In the genomic region with DNA sequence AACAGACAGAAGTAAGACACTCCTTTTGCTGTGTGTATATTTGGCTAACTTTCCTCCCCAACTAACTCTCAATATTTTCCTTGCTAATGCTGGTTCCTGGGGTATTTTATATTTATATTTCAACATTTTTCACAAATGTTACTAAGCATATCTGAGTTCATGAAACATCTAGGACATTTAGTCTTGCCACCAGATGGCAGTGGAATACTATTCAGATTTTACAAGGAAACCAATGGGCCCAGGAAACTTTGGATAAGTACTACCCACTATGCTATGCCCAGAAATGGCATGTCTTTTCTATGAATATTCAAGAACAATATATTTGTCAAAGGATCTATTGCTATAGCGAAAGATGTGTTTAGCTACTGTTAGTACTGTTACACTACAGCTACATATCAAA, we compare ENCODE assay signal across 12 mouse cellular contexts.
A peak's percentile ranks its signal among the peaks of the same experiment; 100 is the strongest.
DNase-seq lines count a peak whose midpoint lies in the region; ATAC-seq and TF ChIP-seq lines count a peak whose summit lies in the region.
"Had no signal": no experiment of that assay in that cellular context is flagged by ENCODE, and none has a peak within 500 bp of the region (broad histone marks: within the 10 kb centered on the region; RNA-seq: fewer than 3 reads in every experiment).

No protein-coding gene starts in this region.

- no peak for ATAC-seq in lung, embryonic 14.5 days (ENCODE audit: insufficient read depth)
- ATAC-seq in hindbrain, embryonic 13.5 days (ENCODE audit: low FRiP score), result no peak

- intact Hi-C loops in heart, adult 2 months (cut with DNase I), result loop anchor here (5.0 kb wide), 1 partner anchor 380 kb away; no protein-coding TSS in a partner anchor

- H3K4me3 ChIP-seq in heart, adult 2 months, result no peak overlapping the region
- no peak overlapping the region for H3K4me3 ChIP-seq in lung, embryonic 14.5 days (ENCODE audit: low read depth, low read length)
- no peak overlapping the region for H3K4me3 ChIP-seq in hindbrain, embryonic 13.5 days
- H3K4me3 ChIP-seq: myocyte had no signal

- no peak overlapping the region for H3K27ac ChIP-seq in heart, adult 2 months
- no peak overlapping the region for H3K27ac ChIP-seq in lung, embryonic 14.5 days (ENCODE audit: low read depth)
- no peak overlapping the region for H3K27ac ChIP-seq in hindbrain, embryonic 13.5 days

- H3K9me3 ChIP-seq in lung, embryonic 14.5 days (ENCODE audit: low read depth, low read length), result no peaks in the 10 kb centered on the region
- H3K9me3 ChIP-seq in hindbrain, embryonic 13.5 days, result no peaks in the 10 kb centered on the region
- H3K9me3 ChIP-seq: G1E had no signal

- no peak for TF ChIP-seq POLR2A in heart, adult 2 months (IDR thresholded peaks at IDR 0.05; ENCODE audit: insufficient read depth, low read depth, low read length)

- H3K36me3 ChIP-seq in heart, adult 2 months (ENCODE audit: control insufficient read depth, insufficient read depth, low read length), result no peaks in the 10 kb centered on the region
- H3K36me3 ChIP-seq in lung, embryonic 14.5 days (ENCODE audit: insufficient read depth), result no peaks in the 10 kb centered on the region
- H3K36me3 ChIP-seq in hindbrain, embryonic 13.5 days, result no peaks in the 10 kb centered on the region
- H3K36me3 ChIP-seq: G1E had no signal

- H3K79me2 ChIP-seq in heart, adult 2 months (replicated peaks; ENCODE audit: control insufficient read depth, insufficient read depth, low read length), result no peaks in the 10 kb centered on the region

- peak; percentile 47 for TF ChIP-seq CTCF in heart, adult 2 months (IDR thresholded peaks at IDR 0.05)
- peak; percentile 49 for TF ChIP-seq CTCF in lung, embryonic 14.5 days (IDR thresholded peaks at IDR 0.05; ENCODE audit: low read depth)

- H3K4me2 ChIP-seq in lung, embryonic 14.5 days, result no peak overlapping the region
- no peak overlapping the region for H3K4me2 ChIP-seq in hindbrain, embryonic 13.5 days

- no peaks in the 10 kb centered on the region for H3K4me1 ChIP-seq in heart, adult 2 months (ENCODE audit: control insufficient read depth, insufficient read depth, low read length)
- no peaks in the 10 kb centered on the region for H3K4me1 ChIP-seq in lung, embryonic 14.5 days (ENCODE audit: insufficient read depth)
- no peaks in the 10 kb centered on the region for H3K4me1 ChIP-seq in hindbrain, embryonic 13.5 days (replicated peaks)

- no peaks in the 10 kb centered on the region for H3K27me3 ChIP-seq in heart, adult 2 months (ENCODE audit: control insufficient read depth, insufficient read depth, low read length)
- no peaks in the 10 kb centered on the region for H3K27me3 ChIP-seq in lung, embryonic 14.5 days (ENCODE audit: insufficient read depth, low read length)
- H3K27me3 ChIP-seq in hindbrain, embryonic 13.5 days, result no peaks in the 10 kb centered on the region

- no peak overlapping the region for H3K9ac ChIP-seq in heart, adult 2 months (ENCODE audit: low read depth, low read length)
- no peak overlapping the region for H3K9ac ChIP-seq in lung, embryonic 14.5 days
- no peak overlapping the region for H3K9ac ChIP-seq in hindbrain, embryonic 13.5 days

- TF ChIP-seq EP300 in heart, adult 2 months (IDR thresholded peaks at IDR 0.05; ENCODE audit: insufficient read depth, low read depth, low read length), result no peak

- no peak for DNase-seq in heart, adult 2 months
- DNase-seq in heart, adult 11 months, result no peak
- DNase-seq in lung, embryonic 14.5 days, result peak; percentile 54
- DNase-seq in lung, postnatal 25 days (ENCODE audit: low spot score), result no peak
- DNase-seq in NIH3T3 (ENCODE audit: low read depth), result peak; percentile 5
- DNase-seq in naive thymus-derived CD4-positive, alpha-beta T cell, adult 2 months (ENCODE audit: low read depth), result peak; percentile 42
- DNase-seq in thymus, postnatal 25 days, result no peak
- DNase-seq: cerebellum, adult 9-11 months; heart, postnatal 4 days had no signal

- WGBS in heart, adult 2 months, result 89% methylated on average over 1 of the region's 1 CpGs
- 83% methylated on average over 1 of the region's 1 CpGs for WGBS in lung, embryonic 14.5 days
- WGBS in hindbrain, embryonic 13.5 days, result 88% methylated on average over 1 of the region's 1 CpGs

Comparison
In these comparisons a context has a peak if more than half of its experiments do, and no peak if none do; other contexts are left out.
1. DNase-seq: peak in lung, embryonic 14.5 days (single experiment), NIH3T3 (single experiment) and naive thymus-derived CD4-positive, alpha-beta T cell, adult 2 months (single experiment); none in heart, adult 2 months (0 of 2), heart, adult 11 months (single experiment), lung, postnatal 25 days (single experiment) and thymus, postnatal 25 days (single experiment).